Mouse (Mus musculus) left cerebral cortex, adult 6 months (tissue): ENCODE results near the gene Rps27. TPM values are rescaled to one million over a fixed set of nuclear protein-coding genes. Genes with fewer than 3 reads are reported as not detected.

Source experiments
- long read RNA-seq, 2 experiments: library from polyadenylated mRNA; unstranded; transcript quantifications; one replicate each; pipeline ENCODE4 v2.0.0; 2019 to 2020
- polyA plus RNA-seq: library from polyadenylated mRNA; unstranded; fragments of <200 nt; fragmentation: Nextera tagmentation; gene quantifications from 2 replicates; pipeline ENCODE4 v1.2.3, GENCODE M21; 2021

Gene Rps27
- polyA plus RNA-seq = 2,956 and 3,020 TPM in 2 replicates
- long read RNA-seq, experiment 1, transcript Rps27-201 (4 exons, 345 nt) = major isoform, 176 of 181 reads
- long read RNA-seq, experiment 1, partial matches to known transcripts = 0 of 181 reads
- long read RNA-seq, experiment 1, other reads (novel, unspliced or antisense) = 1 of 181 reads
- long read RNA-seq, experiment 2, transcript Rps27-209 (4 exons, 546 nt) = minor isoform, 8 of 987 reads
- long read RNA-seq, experiment 2, transcript Rps27-201 (4 exons, 345 nt) = major isoform, 971 of 987 reads
- long read RNA-seq, experiment 2, transcript Rps27-204 (3 exons, 452 nt) = minor isoform, 5 of 987 reads
- long read RNA-seq, experiment 2, partial matches to known transcripts = 0 of 987 reads
- long read RNA-seq, experiment 2, other reads (novel, unspliced or antisense) = 3 of 987 reads

DNA sequence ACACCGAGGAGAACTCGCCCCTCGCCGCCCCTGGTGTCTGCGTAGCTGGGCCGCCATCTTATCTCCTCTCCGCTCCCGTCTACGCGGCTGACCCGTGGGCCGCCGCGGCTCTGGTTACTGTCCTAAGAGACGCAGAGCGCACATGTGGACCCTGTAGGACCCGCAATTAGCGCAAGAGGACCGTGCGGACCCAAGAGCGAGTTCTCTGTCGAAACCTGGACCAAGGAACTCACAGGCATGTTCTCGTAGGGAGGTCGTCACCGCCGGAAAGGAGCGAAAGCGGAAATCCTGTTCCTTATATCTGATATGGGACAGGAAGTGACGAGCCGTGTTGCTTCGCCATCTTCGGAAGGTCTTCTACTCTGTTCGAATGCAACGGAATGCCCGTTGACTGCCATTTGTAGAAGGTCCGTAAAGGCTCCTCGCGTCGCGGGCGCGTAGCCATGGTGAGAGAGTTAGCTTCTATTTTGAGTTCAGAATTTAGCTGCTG, at the start of gene Rps27, which contains the start of gene Rab13:
TSS of gene Rps27 (minus strand) at position 275 of the 490 bp plus-strand sequence.
TSS of gene Rab13 (plus strand) at position 319 of the 490 bp plus-strand sequence.

DNA sequence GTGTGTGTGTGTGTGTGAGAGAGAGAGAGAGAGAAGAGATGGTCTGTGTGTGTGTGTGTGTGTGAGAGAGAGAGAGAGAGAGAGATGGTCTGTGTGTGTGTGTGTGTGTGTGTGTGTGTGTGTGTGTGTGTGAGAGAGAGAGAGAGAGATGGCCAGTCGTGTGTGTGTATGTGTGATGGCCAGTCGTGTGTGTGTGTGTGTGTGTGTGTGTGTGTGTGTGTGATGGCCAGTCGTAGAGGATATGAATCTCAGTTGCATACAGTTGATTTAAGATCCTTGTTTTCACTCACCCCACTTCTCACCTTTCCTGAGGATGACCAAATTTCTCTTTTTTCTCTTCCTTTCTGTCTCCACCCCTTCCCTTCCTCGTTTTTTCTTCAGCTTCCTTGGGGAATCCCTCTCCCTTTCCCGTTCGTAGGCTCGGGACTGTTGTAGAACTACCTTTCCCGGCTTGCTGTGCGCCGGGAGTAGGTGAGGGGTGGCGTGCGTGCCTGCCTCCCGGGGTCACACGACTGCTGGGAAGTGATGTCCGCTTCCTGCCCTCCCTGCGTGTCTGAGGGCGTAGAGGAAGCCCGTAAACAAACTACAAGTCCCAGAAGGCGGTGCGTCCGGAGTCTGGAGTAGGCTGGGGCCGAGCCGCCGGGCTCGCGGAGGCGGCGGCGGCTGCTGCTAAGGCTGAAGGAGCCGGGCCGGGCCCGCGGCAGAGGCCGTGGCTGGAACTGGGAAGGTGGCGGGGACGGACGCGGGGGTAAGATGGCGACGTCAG, 40.4 kb upstream of the Rps27 start, which contains the start of gene Crtc2:
TSS of gene Crtc2 (plus strand) at position 511 of the 766 bp plus-strand sequence.

DNA sequence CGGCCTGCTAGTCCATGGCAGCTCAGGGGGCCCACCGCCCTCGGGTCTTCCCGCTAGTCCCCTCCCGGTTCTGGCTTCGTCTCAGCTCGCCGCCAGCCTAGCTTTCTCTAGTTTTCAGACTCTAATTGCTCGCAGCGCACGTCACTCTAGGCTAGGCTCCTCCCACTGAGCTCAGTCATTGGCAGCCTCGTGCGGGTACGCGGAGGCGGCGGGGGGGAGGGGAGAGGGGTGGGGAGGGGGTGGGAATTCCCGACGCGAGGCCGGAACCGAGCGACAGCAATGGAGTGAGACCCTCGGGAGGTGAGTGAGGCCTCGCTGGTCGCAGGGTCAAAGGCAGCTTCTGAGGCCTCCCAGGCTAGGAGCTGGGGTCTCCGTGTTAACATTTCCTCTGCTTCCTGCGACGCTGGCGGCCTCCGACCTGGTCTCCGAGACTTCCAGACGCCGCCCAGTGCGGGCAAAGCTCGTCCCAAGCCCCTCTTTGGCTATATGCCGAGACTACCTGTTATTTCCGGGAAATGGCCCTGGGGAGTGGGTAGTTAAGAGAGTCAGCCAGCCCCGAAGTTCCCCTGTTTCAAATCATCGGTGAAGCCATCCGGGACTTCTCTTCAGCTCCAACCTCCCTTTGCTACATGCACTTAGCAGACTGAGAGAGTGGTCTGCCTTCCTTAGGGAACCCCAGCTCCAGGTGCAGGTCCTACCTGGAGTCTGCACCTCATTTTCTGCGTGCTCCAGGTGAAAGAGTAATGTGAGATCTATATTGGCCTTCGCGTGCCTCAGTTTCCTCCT, 34.7 kb upstream of the Rps27 start, which contains the start of gene Slc39a1:
TSS of gene Slc39a1 (plus strand) at position 213 of the 786 bp plus-strand sequence.

DNA sequence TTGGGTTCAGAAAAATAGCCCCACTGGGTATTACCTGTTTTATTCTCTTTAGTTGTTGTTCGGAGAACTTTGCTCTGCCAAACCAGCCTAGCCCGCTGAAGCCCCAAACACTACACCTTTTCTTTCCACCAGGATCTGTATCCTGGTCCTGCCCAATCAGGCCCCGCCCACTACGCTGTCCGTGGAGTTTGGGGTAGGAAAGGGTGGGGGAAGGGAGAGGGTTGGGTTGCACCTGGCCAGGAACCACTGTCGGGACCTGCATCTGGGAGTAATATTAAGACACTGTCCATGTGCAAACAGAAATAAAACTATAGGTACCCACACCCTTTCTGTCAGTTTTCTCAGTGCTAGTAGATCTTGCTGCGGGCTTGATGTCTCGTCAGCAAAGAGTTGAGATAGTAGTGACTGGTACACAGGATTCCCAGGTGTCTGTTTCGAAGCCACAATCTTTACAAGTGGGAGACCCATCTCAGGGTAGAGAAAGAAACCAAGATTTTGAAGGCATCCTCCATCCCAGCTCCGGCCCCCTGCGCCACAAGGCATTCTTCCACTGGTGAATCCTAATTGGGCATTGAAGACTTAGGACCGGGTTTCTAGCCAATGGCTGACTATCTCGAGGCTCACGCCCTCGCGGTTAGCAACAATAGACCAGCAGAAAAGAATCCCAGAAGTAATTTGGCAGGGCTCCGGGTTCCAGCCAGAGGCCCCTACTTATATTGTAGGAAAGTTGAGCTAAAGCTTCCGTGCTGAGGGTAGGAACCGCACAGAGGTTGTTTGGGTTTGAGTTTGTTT, 29.7 kb upstream of the Rps27 start, which contains the start of gene Creb3l4:
TSS of gene Creb3l4 (minus strand) at position 529 of the 792 bp plus-strand sequence.

DNA sequence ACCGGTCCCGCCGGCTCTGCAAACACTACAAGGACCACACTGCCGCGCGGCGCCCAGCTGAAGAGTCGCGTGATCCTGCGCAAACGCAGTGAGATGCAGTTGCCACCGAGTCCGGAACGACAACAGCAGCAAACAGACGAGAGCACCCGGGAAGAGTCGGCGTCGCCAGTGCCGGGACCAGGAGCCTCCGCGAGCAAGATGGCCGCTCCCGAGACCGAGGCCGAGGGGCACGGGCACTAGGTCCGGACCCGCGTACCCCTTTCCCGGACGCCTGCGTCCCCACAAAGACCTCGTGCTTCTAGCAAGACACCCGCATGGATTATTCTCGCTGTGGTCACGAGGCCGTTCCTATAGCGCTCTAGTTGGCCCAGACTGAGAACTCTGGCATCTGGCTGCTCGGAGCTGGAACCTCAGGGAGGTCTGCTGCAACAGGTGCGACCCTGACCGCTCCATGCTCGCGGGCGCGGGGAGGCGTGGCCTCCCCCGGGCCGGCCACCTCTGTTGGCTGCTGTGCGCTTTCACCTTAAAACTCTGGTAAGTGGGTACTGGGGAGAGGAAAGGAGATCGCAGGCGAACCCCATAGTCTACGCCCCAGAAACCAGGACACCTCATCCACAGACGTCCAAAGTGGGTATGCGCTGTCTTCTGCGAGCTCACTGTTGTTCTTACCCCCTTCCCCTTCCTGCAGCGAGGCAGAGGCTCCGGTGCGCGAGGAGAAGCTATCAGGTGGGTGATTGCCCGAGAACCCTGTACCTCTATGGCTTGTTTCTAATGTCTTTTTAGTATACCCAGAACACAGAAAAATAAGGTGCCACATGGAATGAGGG, 18.3 kb upstream of the Rps27 start, which contains the start of gene Jtb:
TSS of gene Jtb (plus strand) at position 91 of the 827 bp plus-strand sequence.

Other genes starting within 250 kb of the Rps27 start
- 105 and 114 TPM in 2 replicates for gene Hax1, start 214.9 kb downstream of the Rps27 start, polyA plus RNA-seq
- 379 and 544 TPM in 2 replicates for gene 4933434E20Rik, start 162.0 kb downstream of the Rps27 start, polyA plus RNA-seq
- 76.5 and 86.2 TPM in 2 replicates for gene Ubap2l, start 161.0 kb downstream of the Rps27 start, polyA plus RNA-seq
- 166 and 186 TPM in 2 replicates for gene Tpm3, start 141.0 kb downstream of the Rps27 start, polyA plus RNA-seq
- gene Nup210l, start 109.5 kb downstream of the Rps27 start, polyA plus RNA-seq = 0.04 TPM in 1 of 2 replicates, not detected in the other
- 7.3 and 9.6 TPM in 2 replicates for gene Rab13, start within 50 bp of the Rps27 start, polyA plus RNA-seq
- gene Jtb, start 17.9 kb upstream of the Rps27 start, polyA plus RNA-seq = 86.5 and 88.1 TPM in 2 replicates
- 0.34 and 0.60 TPM in 2 replicates for gene Creb3l4, start 29.9 kb upstream of the Rps27 start, polyA plus RNA-seq
- 91.9 and 104 TPM in 2 replicates for gene Slc39a1, start 34.5 kb upstream of the Rps27 start, polyA plus RNA-seq
- 9.5 and 15.9 TPM in 2 replicates for gene Crtc2, start 40.5 kb upstream of the Rps27 start, polyA plus RNA-seq
- 6.2 and 6.9 TPM in 2 replicates for gene Dennd4b, start 51.5 kb upstream of the Rps27 start, polyA plus RNA-seq
- gene Gatad2b, start 79.5 kb upstream of the Rps27 start, polyA plus RNA-seq = 9.9 and 10.3 TPM in 2 replicates
- 2.0 TPM in 2 replicates for gene Slc27a3, start 176.3 kb upstream of the Rps27 start, polyA plus RNA-seq
- 10.8 and 12.5 TPM in 2 replicates for gene Ints3, start 220.0 kb upstream of the Rps27 start, polyA plus RNA-seq